Mouse (Mus musculus): ENCODE measurements around the gene Prg2.

GRCm38 (mm10) chr2:85009212-85009611, 29.0 kb downstream of the Prg2 start:
- TF ChIP-seq CTCF (IDR thresholded peaks at IDR 0.05; ENCODE audit: borderline replicate concordance, extremely low read depth, insufficient read depth, insufficient read length) (no peak), POLR2A (IDR thresholded peaks at IDR 0.05; ENCODE audit: borderline replicate concordance, extremely low read depth, insufficient read depth, insufficient read length, poor library complexity, severe bottlenecking) (no peak)
